Mouse (Mus musculus) liver, embryonic 13.5 days (tissue): ENCODE data around the gene Pcx. TPM values are rescaled to one million over a fixed set of nuclear protein-coding genes. Genes with fewer than 3 reads are reported as not detected.

Experiments
- ATAC-seq: fragments of 200-750 bp; cut with Nextera tagmentation; 2 replicates; pipeline ENCODE4 v1.8.0; 2017; ENCODE audit warnings: low read depth, mild to moderate bottlenecking, moderate number of reproducible peaks, moderate library complexity
- DNase-seq: peaks from one replicate; pipeline ENCODE4 v3.0.0; 2022
- H3K27ac ChIP-seq: fragments of 300-500 bp; sonication (generic); 2 replicates; pipeline ENCODE4 v1.5.1; 2015; ENCODE audit warnings: moderate library complexity, mild to moderate bottlenecking, inconsistent platforms
- H3K27me3 ChIP-seq: fragments of 300-500 bp; sonication (generic); 2 replicates; pipeline ENCODE4 v1.6.1; 2015; ENCODE audit warnings: mild to moderate bottlenecking, inconsistent platforms
- H3K36me3 ChIP-seq: fragments of 300-500 bp; sonication (generic); 2 replicates; pipeline ENCODE4 v1.6.1; 2015; ENCODE audit warnings: mild to moderate bottlenecking, inconsistent platforms
- H3K4me1 ChIP-seq: fragments of 300-500 bp; sonication (generic); replicated peaks from 2 replicates; pipeline ENCODE4 v1.6.1; 2015; ENCODE audit warnings: inconsistent platforms
- H3K4me2 ChIP-seq: fragments of 300-500 bp; sonication (generic); 2 replicates; pipeline ENCODE4 v1.6.1; 2015; ENCODE audit warnings: inconsistent platforms, mild to moderate bottlenecking, moderate library complexity
- H3K4me3 ChIP-seq: fragments of 300-500 bp; sonication (generic); replicated peaks from 2 replicates; pipeline ENCODE4 v1.5.1; 2015; ENCODE audit warnings: mild to moderate bottlenecking, inconsistent platforms
- H3K9ac ChIP-seq: fragments of 300-500 bp; sonication (generic); 2 replicates; pipeline ENCODE4 v1.6.1; 2015; ENCODE audit warnings: mild to moderate bottlenecking, inconsistent platforms
- H3K9me3 ChIP-seq: fragments of 300-500 bp; sonication (generic); replicated peaks from 2 replicates; pipeline ENCODE4 v1.6.1; 2016; ENCODE audit warnings: inconsistent platforms
- WGBS: fragments of 180-500 bp; shearing (Covaris S2); methylation state at CpG from one replicate; pipeline ENCODE4 v1.1.7; 2015; ENCODE audit not compliant: insufficient replicate concordance; 5-methylcytosine and 5-hydroxymethylcytosine counted together
- polyA plus RNA-seq: library from polyadenylated mRNA; unstranded; fragments of >200 nt; fragmentation: Nextera tagmentation; extraction: Ambion mirVana; gene quantifications from 2 replicates; pipeline ENCODE4 v1.2.1, GENCODE M21; 2015

Gene Pcx
- polyA plus RNA-seq, 1 experiment from 2014 or later = 31.4 TPM

GRCm38 (mm10) chr19:4497263-4497973 is 12.9 kb upstream of the Pcx start:
- Histone ChIP-seq H3K9me3 (no peaks in the 10 kb centered on the region), H3K27me3 (0 out of 2 replicates have a peak, but pooled peaks cover 3% of the 10 kb centered on the region), H3K27ac (peak overlapping the region; percentile 34), H3K4me1 (peaks cover 15% of the 10 kb centered on the region), H3K36me3 (no peaks in the 10 kb centered on the region), H3K4me3 (no peak overlapping the region), H3K9ac (no peak overlapping the region), H3K4me2 (no peak overlapping the region)
- 0% methylated on average over 4 of the region's 4 CpGs for WGBS
- DNase-seq (peak; percentile 48), ATAC-seq (peak; percentile 19; the same call in 1 of the 2 replicates)

GRCm38 (mm10) chr19:4498062-4498933 is 12.0 kb upstream of the Pcx start, which contains the start of gene 2010003K11Rik:
Gene 2010003K11Rik, minus strand, starts transcription at chr19:4498583.
- H3K27ac ChIP-seq = peak within 1 kb of the TSS; percentile 34; the same call in 1 of the 2 replicates
- H3K4me3 ChIP-seq = no peak within 1 kb of the TSS
- H3K27me3 ChIP-seq = 0 out of 2 replicates have a peak, but pooled peaks cover 3% of the 10 kb centered on the region
- ATAC-seq = no peak
- H3K9ac ChIP-seq = no peak within 1 kb of the TSS
- no peak within 1 kb of the TSS for H3K4me2 ChIP-seq
- no peak for DNase-seq
- 60% methylated on average over 16 of the region's 16 CpGs for WGBS
- H3K4me1 ChIP-seq = peaks cover 15% of the 10 kb centered on the region
- H3K36me3 ChIP-seq = no peaks in the 10 kb centered on the region
- no peaks in the 10 kb centered on the region for H3K9me3 ChIP-seq

- H3K36me3 ChIP-seq = no peaks in the 10 kb centered on the region
- no peak overlapping the region for H3K4me3 ChIP-seq
- H3K27ac ChIP-seq = no peak overlapping the region
- peaks cover 24% of the 10 kb centered on the region for H3K4me1 ChIP-seq
- DNase-seq (no peak), ATAC-seq (no peak)
- H3K9me3 ChIP-seq = no peaks in the 10 kb centered on the region
- no peaks in the 10 kb centered on the region for H3K27me3 ChIP-seq
- WGBS = 54% methylated on average over 2 of the region's 2 CpGs
- H3K4me2 ChIP-seq = no peak overlapping the region
- H3K9ac ChIP-seq = no peak overlapping the region
These were observed 7.6 kb upstream of the Pcx start for GRCm38 (mm10) chr19:4502701-4503100.

- peaks cover 31% of the 10 kb centered on the region for H3K4me1 ChIP-seq
- no peak overlapping the region for H3K4me2 ChIP-seq
- H3K27ac ChIP-seq = no peak overlapping the region
- H3K9ac ChIP-seq = no peak overlapping the region
- H3K27me3 ChIP-seq = no peaks in the 10 kb centered on the region
- no peak overlapping the region for H3K4me3 ChIP-seq
- WGBS = 68% methylated on average over 1 of the region's 1 CpGs
- DNase-seq = no peak
- no peak for ATAC-seq
- H3K36me3 ChIP-seq = no peaks in the 10 kb centered on the region
- no peaks in the 10 kb centered on the region for H3K9me3 ChIP-seq
These were observed 5.4 kb upstream of the Pcx start for GRCm38 (mm10) chr19:4504830-4505229.

GRCm38 (mm10) chr19:4507746-4508145 is 2.5 kb upstream of the Pcx start:
- DNase-seq (no peak), ATAC-seq (no peak)
- Histone ChIP-seq H3K9me3 (no peaks in the 10 kb centered on the region), H3K27me3 (peaks cover 11% of the 10 kb centered on the region), H3K27ac (no peak overlapping the region), H3K9ac (no peak overlapping the region), H3K36me3 (no peaks in the 10 kb centered on the region), H3K4me1 (peaks cover 46% of the 10 kb centered on the region), H3K4me3 (no peak overlapping the region), H3K4me2 (no peak overlapping the region)
- 49% methylated on average over 3 of the region's 3 CpGs for WGBS

GRCm38 (mm10) chr19:4511116-4511841 is 1.0 kb downstream of the Pcx start:
- no peak for ATAC-seq

GRCm38 (mm10) chr19:4513236-4513858 is 3.1 kb downstream of the Pcx start:
- peak overlapping the region; percentile 15; the same call in 1 of the 2 replicates for H3K9ac ChIP-seq
- H3K4me3 ChIP-seq = no peak overlapping the region
- no peaks in the 10 kb centered on the region for H3K9me3 ChIP-seq
- ATAC-seq (no peak), DNase-seq (no peak)
- H3K27ac ChIP-seq = no peak overlapping the region
- WGBS = 57% methylated on average over 4 of the region's 4 CpGs
- H3K36me3 ChIP-seq = no peaks in the 10 kb centered on the region
- peaks cover 48% of the 10 kb centered on the region for H3K4me1 ChIP-seq
- peaks cover 23% of the 10 kb centered on the region for H3K27me3 ChIP-seq
- no peak overlapping the region for H3K4me2 ChIP-seq

More at GRCm38 (mm10) chr19:4511116-4511841, 1.0 kb downstream of the Pcx start:
- peak overlapping the region; percentile 97 for H3K4me2 ChIP-seq
- DNase-seq = no peak
- WGBS = 12% methylated on average over 13 of the region's 13 CpGs
- no peaks in the 10 kb centered on the region for H3K9me3 ChIP-seq
- H3K9ac ChIP-seq = peak overlapping the region; percentile 88
- H3K4me3 ChIP-seq = peak overlapping the region; percentile 88
- H3K27me3 ChIP-seq = peaks cover 23% of the 10 kb centered on the region
- H3K27ac ChIP-seq = peak overlapping the region; percentile 78; the same call in 1 of the 2 replicates
- H3K4me1 ChIP-seq = peaks cover 49% of the 10 kb centered on the region
- no peaks in the 10 kb centered on the region for H3K36me3 ChIP-seq

- no peak overlapping the region for H3K27ac ChIP-seq
- no peak overlapping the region for H3K4me3 ChIP-seq
- ATAC-seq (no peak), DNase-seq (no peak)
- no peak overlapping the region for H3K4me2 ChIP-seq
- peaks cover 41% of the 10 kb centered on the region for H3K4me1 ChIP-seq
- H3K36me3 ChIP-seq = no peaks in the 10 kb centered on the region
- 0 out of 2 replicates have a peak overlapping the region, but pooled peaks have one; percentile 28 for H3K9ac ChIP-seq
- peaks cover 23% of the 10 kb centered on the region for H3K27me3 ChIP-seq
- no peaks in the 10 kb centered on the region for H3K9me3 ChIP-seq
- WGBS = 55% methylated on average over 2 of the region's 2 CpGs
These were observed 5.5 kb downstream of the Pcx start for GRCm38 (mm10) chr19:4515746-4516145.

- H3K9ac ChIP-seq = no peak overlapping the region
- DNase-seq (no peak), ATAC-seq (no peak)
- 71% methylated on average over 2 of the region's 2 CpGs for WGBS
- H3K36me3 ChIP-seq = no peaks in the 10 kb centered on the region
- no peak overlapping the region for H3K4me2 ChIP-seq
- H3K4me1 ChIP-seq = peaks cover 35% of the 10 kb centered on the region
- no peak overlapping the region for H3K4me3 ChIP-seq
- H3K9me3 ChIP-seq = no peaks in the 10 kb centered on the region
- H3K27me3 ChIP-seq = peaks cover 23% of the 10 kb centered on the region
- H3K27ac ChIP-seq = no peak overlapping the region; the same call in 1 of the 2 replicates
These were observed 6.0 kb downstream of the Pcx start for GRCm38 (mm10) chr19:4516288-4516687.

- H3K9ac ChIP-seq = no peak overlapping the region
- H3K9me3 ChIP-seq = no peaks in the 10 kb centered on the region
- H3K36me3 ChIP-seq = no peaks in the 10 kb centered on the region
- H3K4me1 ChIP-seq = peaks cover 28% of the 10 kb centered on the region
- no peak overlapping the region for H3K27ac ChIP-seq
- H3K4me2 ChIP-seq = no peak overlapping the region
- no peak overlapping the region for H3K4me3 ChIP-seq
- DNase-seq (no peak), ATAC-seq (no peak)
- peaks cover 13% of the 10 kb centered on the region; the same call in 1 of the 2 replicates for H3K27me3 ChIP-seq
- 63% methylated on average over 1 of the region's 1 CpGs for WGBS
These were observed 7.2 kb downstream of the Pcx start for GRCm38 (mm10) chr19:4517483-4517882.
